Mouse (Mus musculus): ENCODE measurements around the gene Ncan.

Ncan gene

GRCm38 (mm10) chr8:70131166-70131883, 10.7 kb upstream of the Ncan start, which contains the start of gene Nr2c2ap:
Gene Nr2c2ap (plus strand): TSS chr8:70131333.
- in situ Hi-C loops (cut with MboI; ENCODE audit: low pct_unique_long_range_greater_than_20kb in 1 of 2, low sequenced_read_pairs in 2 of 2, unreplicated experiment in 1 of 2): no loop called here

DNA sequence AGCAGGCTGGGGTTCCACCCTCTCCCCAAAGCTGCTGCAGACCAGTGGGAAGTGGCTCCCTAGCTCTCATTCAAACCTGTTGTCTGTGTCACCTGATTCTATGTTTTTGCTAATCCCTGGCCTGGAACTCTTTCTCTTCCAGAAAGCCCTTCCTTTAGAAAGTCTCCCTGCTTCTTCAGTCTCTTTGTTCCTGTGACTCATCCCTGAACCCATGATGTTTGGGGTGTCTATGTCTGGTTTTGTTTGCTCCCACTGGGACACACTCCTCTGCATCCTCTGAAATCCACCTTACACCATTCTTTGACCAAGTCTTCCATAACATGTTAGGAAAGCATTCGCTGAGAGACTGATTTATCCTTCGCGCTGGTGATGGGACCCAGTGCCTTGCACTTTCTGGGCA, 9.4 kb upstream of the Ncan start:
- in situ Hi-C loops (cut with MboI; ENCODE audit: low pct_unique_long_range_greater_than_20kb in 1 of 2, low sequenced_read_pairs in 2 of 2, unreplicated experiment in 1 of 2): no loop called here

DNA sequence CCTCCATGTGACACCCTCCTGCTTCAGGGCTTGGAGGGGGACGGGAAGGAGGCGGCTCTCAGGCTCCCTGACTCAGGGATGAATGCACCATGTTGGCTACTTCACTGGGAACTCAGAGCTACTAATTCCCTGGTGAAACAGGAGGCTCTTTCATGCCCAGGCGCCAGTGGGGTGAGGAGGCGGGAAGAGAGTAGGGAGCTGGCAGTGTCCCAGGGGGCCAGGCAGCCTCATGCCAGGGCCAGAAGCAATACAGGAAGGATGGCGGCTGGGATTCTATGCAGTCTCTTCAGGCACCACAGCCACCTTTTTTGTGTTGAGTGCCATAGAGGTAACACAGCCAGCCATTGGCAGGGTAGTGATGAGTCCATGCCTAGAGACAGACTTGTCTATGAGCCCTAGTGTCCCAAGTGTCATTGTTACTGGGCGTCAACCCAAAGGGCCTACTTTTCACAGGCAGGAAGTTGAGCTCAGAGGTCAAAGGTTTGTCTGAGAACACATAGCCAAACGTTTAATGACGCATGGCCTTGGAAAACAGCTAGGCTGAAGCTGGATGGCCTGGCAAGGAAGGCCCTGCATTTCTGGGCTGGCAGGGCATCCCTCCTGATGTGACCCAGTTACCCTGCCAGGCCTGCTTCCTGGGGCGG, 8.8 kb upstream of the Ncan start:
- in situ Hi-C loops (cut with MboI; ENCODE audit: low pct_unique_long_range_greater_than_20kb in 1 of 2, low sequenced_read_pairs in 2 of 2, unreplicated experiment in 1 of 2): no loop called here

DNA sequence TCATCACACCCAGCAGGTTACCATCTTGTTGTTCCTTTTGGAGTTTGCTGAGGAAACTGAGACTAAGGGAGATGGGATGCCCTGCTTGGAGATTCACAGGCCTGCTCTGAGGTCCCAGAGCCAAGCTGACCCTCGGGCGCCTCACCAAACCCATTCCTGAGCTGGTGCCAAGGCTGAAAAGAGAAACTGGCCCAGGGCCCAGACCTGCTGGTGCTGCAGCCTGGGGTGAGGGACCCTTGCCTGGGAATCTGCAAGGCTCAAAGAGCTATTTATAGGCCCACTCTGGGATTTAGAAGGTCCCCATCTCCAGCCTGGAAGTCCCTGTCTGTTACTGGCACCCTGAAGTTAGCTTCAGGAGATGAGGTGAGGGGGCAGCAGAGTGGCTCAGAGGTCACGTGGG, 7.8 kb upstream of the Ncan start:
- in situ Hi-C loops (cut with MboI; ENCODE audit: low pct_unique_long_range_greater_than_20kb in 1 of 2, low sequenced_read_pairs in 2 of 2, unreplicated experiment in 1 of 2): no loop called here

GRCm38 (mm10) chr8:70124992-70125391, 4.3 kb upstream of the Ncan start:
- in situ Hi-C loops (cut with MboI; ENCODE audit: low pct_unique_long_range_greater_than_20kb in 1 of 2, low sequenced_read_pairs in 2 of 2, unreplicated experiment in 1 of 2): no loop called here

- in situ Hi-C loops (cut with MboI; ENCODE audit: low pct_unique_long_range_greater_than_20kb in 1 of 2, low sequenced_read_pairs in 2 of 2, unreplicated experiment in 1 of 2): no loop called here
Measured at GRCm38 (mm10) chr8:70122863-70123262, 2.2 kb upstream of the Ncan start.

- in situ Hi-C loops (cut with MboI; ENCODE audit: low pct_unique_long_range_greater_than_20kb in 1 of 2, low sequenced_read_pairs in 2 of 2, unreplicated experiment in 1 of 2): no loop called here
Measured at GRCm38 (mm10) chr8:70118726-70119700, 1.7 kb downstream of the Ncan start.

- in situ Hi-C loops (cut with MboI; ENCODE audit: low pct_unique_long_range_greater_than_20kb in 1 of 2, low sequenced_read_pairs in 2 of 2, unreplicated experiment in 1 of 2): no loop called here
Measured at GRCm38 (mm10) chr8:70117611-70118010, 3.1 kb downstream of the Ncan start.

- in situ Hi-C loops (cut with MboI; ENCODE audit: low pct_unique_long_range_greater_than_20kb in 1 of 2, low sequenced_read_pairs in 2 of 2, unreplicated experiment in 1 of 2): no loop called here
Measured at GRCm38 (mm10) chr8:70114892-70115291, 5.8 kb downstream of the Ncan start.

DNA sequence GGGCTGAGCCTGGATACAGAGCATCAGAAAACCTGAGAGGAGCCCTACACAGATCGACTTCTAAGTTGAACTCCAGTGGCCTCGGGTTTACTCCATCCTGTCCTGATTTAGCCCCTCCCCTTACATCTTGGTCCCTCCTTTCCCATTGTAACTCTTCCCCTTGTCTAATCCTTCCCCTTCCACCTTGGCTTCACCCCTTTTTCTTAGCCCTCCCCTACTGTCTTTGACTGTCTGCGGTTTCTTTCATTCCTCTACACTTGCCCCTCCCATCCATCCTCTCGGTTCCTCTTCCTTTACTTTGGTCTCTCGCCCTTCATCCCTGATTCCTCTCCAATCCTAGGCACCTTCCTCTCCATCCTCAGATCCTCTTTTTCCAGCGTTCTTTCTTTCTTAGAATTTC, 6.2 kb downstream of the Ncan start:
- in situ Hi-C loops (cut with MboI; ENCODE audit: low pct_unique_long_range_greater_than_20kb in 1 of 2, low sequenced_read_pairs in 2 of 2, unreplicated experiment in 1 of 2): no loop called here

DNA sequence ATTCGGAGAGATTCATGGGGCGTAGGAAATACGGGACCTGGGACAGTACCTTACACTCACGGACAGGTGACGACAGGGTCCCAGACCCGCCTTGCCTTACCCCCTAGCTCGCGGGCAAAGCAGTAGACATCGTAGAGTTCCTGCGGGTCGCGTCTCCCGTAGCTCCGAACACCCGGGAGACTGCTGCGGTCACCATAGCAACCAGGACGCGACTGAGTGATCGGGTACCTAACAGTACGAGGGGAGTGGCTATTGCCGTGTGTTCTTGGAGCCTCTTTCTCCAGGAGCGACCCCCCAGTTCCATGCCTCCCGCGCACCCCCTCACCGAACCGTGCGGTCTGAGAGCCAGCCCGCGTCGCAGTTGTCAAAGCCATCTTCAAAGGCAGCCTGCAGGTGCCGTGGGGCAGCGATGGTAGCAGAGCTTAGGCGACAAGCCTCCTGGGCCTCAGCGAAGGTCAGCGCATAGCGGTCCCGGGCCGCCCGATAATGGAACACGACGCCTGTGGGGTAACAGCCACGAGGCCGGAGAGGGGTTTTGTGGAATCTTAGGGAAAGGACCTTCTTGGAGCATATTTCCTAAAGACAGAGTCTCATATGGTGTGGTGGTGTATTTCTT, 8.2 kb downstream of the Ncan start:
- in situ Hi-C loops (cut with MboI; ENCODE audit: low pct_unique_long_range_greater_than_20kb in 1 of 2, low sequenced_read_pairs in 2 of 2, unreplicated experiment in 1 of 2): no loop called here

DNA sequence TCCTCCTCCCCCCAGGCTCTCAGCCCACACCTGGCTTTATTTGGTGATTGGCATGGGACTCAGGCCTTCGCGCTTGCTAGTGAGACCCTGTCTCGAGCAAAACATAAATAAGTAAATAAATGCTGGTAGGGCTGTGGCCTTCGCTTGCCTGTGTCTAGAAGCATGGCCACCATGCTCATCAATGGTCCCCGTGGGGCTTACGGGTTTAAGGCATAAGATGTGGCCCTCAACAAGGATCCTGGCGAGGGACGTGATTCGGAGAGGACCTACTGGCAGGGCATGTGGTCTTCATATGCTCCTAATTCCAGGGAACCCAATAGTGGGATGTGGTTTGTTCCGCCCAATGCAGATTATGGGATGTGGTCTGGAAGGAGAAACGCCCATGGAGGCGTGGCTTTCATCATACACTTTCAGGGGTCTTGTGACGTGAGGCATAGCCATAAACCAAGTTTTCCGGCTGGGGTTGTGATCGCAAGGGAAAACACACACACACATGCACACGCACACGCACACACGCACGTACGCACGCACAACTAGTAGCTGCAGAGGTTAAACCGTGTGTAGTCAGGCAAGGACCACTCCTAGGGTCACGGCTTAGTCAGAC, 9.4 kb downstream of the Ncan start:
- in situ Hi-C loops (cut with MboI; ENCODE audit: low pct_unique_long_range_greater_than_20kb in 1 of 2, low sequenced_read_pairs in 2 of 2, unreplicated experiment in 1 of 2): no loop called here

DNA sequence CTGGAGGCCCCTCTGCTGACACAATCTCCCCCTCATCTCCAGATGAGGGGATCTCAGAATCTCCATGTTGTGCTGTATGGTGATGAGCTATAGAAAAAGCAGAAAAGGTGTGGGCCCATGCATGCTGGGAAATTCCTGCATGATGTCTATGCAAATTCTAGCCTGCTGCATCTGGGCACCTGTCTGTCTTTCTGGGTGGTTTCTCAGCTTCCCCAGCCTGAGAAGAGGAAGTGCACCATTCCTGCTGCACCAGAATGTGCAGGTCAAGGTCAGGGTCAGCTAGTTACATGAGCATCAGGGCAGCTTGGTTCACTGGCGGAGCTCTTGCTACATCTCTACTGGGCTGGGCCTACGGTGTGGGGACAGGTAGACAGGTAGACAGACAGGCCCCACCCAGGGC, 10.2 kb downstream of the Ncan start:
- in situ Hi-C loops (cut with MboI; ENCODE audit: low pct_unique_long_range_greater_than_20kb in 1 of 2, low sequenced_read_pairs in 2 of 2, unreplicated experiment in 1 of 2): no loop called here

GRCm38 (mm10) chr8:70104922-70105321, 15.8 kb downstream of the Ncan start:
- in situ Hi-C loops (cut with MboI; ENCODE audit: low pct_unique_long_range_greater_than_20kb in 1 of 2, low sequenced_read_pairs in 2 of 2, unreplicated experiment in 1 of 2): loop anchor here in 1 of 2 experiments (5.0 kb wide), 1 partner anchor 57 kb away; no protein-coding TSS in a partner anchor

DNA sequence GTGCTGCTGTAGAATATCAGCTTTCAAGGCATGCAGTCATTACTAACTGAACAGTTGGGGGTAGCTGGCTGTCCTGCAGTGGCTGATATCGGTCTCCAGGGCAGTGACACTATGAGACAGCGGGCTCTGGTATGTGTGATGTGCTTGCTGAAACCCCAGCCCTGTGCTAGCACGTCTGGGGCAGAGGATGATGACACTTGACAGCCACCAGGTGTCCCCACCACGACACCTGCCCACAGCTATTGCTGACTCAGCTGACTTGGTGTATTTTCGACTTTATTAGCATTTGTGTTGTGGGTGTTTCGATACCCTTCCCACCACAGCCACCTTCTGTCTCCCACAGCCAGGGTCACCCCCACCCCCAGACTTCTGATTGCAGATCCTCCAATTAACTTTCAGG, 16.2 kb downstream of the Ncan start:
- in situ Hi-C loops (cut with MboI; ENCODE audit: low pct_unique_long_range_greater_than_20kb in 1 of 2, low sequenced_read_pairs in 2 of 2, unreplicated experiment in 1 of 2): no loop called here

GRCm38 (mm10) chr8:70100241-70100640, 20.4 kb downstream of the Ncan start:
- in situ Hi-C loops (cut with MboI; ENCODE audit: low pct_unique_long_range_greater_than_20kb in 1 of 2, low sequenced_read_pairs in 2 of 2, unreplicated experiment in 1 of 2): no loop called here

DNA sequence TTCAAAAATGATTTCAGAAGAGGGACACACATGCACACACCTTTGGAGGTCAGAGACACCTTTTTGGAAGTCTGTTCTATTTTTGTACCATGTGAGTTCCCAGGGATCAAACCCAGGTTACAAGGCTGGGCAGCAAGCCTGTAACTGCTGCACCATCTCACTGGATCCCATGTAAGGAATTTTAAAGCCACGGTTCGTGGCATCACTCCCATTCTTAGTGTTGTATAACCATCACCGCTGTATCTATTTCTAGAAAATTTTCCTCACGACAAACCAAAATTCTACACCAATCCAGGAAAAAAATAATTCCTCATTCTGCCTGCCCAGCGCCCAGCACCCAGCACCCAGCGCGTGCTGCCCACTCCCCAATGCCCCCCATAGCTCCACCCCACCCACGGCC, 21.4 kb downstream of the Ncan start:
- in situ Hi-C loops (cut with MboI; ENCODE audit: low pct_unique_long_range_greater_than_20kb in 1 of 2, low sequenced_read_pairs in 2 of 2, unreplicated experiment in 1 of 2): no loop called here

DNA sequence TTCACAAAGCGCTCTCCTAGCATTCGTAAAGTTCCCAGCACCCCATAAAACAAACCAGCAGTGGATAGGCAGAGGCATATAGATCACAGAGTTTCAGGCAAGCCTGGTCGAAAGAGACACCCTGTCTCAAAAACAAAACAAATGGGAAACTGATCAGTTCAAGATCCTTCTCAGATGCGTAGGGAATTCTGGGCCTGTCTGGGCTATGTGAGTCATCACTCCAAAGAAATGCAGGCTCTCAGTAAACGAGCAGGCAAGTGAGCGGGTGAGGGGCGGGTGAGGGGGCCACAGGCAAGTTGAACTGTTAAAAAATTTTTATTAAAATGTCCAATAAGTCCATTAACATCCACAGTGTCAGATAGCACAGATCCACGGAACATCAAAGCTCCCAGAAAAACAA, 27.9 kb downstream of the Ncan start:
- in situ Hi-C loops (cut with MboI; ENCODE audit: low pct_unique_long_range_greater_than_20kb in 1 of 2, low sequenced_read_pairs in 2 of 2, unreplicated experiment in 1 of 2): no loop called here
